Mouse (Mus musculus) liver, adult 2 months (tissue): ENCODE data around the gene Cdk5rap3. TPM values are rescaled to one million over a fixed set of nuclear protein-coding genes. Genes with fewer than 3 reads are reported as not detected.

ENCODE experiments used
- DNase-seq: peaks from one replicate; pipeline ENCODE4 v3.0.0-alpha.2; 2011; ENCODE audit warnings: low read depth, low spot score; ENCODE audit errors: extremely low read depth
- H3K27ac ChIP-seq: fragments of 200-500 bp; replicated peaks from 2 replicates; pipeline ENCODE4 v1.5.1; 2012; ENCODE audit warnings: low read depth, mild to moderate bottlenecking, control low read depth, inconsistent platforms, low read length; ENCODE audit not compliant: insufficient read depth
- H3K27me3 ChIP-seq: fragments of 200-500 bp; 2 replicates; pipeline ENCODE4 v1.6.1; 2012; ENCODE audit warnings: mild to moderate bottlenecking, moderate library complexity, low read length, inconsistent platforms; ENCODE audit not compliant: control insufficient read depth, insufficient read depth
- H3K36me3 ChIP-seq: fragments of 200-500 bp; 2 replicates; pipeline ENCODE4 v1.6.1; 2012; ENCODE audit warnings: low read length, inconsistent platforms; ENCODE audit not compliant: control insufficient read depth, insufficient read depth
- H3K4me1 ChIP-seq: fragments of 200-500 bp; 2 replicates; pipeline ENCODE4 v1.6.1; 2011; ENCODE audit warnings: low read length; ENCODE audit not compliant: control insufficient read depth, insufficient read depth
- H3K4me3 ChIP-seq: fragments of 200-500 bp; 2 replicates; pipeline ENCODE4 v1.5.1; 2011; ENCODE audit warnings: low read depth, mild to moderate bottlenecking, control low read depth, low read length, moderate library complexity; ENCODE audit not compliant: insufficient read depth
- H3K79me2 ChIP-seq: fragments of 200-500 bp; 2 replicates; pipeline ENCODE4 v1.6.1; 2012; ENCODE audit warnings: inconsistent platforms, mild to moderate bottlenecking, low read length, moderate library complexity; ENCODE audit not compliant: control insufficient read depth, insufficient read depth
- H3K9ac ChIP-seq: fragments of 200-500 bp; 2 replicates; pipeline ENCODE4 v1.6.1; 2012; ENCODE audit warnings: low read depth, mild to moderate bottlenecking, control low read depth, inconsistent platforms, low read length
- CTCF ChIP-seq: fragments of 200-500 bp; IDR thresholded peaks from 2 replicates; pipeline ENCODE4 v1.5.1; 2011; ENCODE audit warnings: low read depth, low read length, control low read depth
- POLR2A ChIP-seq: fragments of 200-500 bp; IDR thresholded peaks from 2 replicates; pipeline ENCODE4 v1.6.1; 2011; ENCODE audit warnings: low read length, control low read depth; ENCODE audit not compliant: insufficient read depth; ENCODE audit errors: extremely low read depth
- WGBS: fragments of 180-500 bp; shearing (Covaris S2); methylation state at CpG from one replicate; pipeline ENCODE4 v1.1.7; 2018; 5-methylcytosine and 5-hydroxymethylcytosine counted together
- polyA plus RNA-seq: library from polyadenylated mRNA; depleted of rRNA; stranded (reverse); fragments of >200 nt; gene quantifications from 2 replicates; pipeline ENCODE4 v1.2.3, GENCODE M21; 2012
- total RNA-seq: library from RNA; depleted of rRNA; stranded (reverse); fragments of >200 nt; gene quantifications from 2 replicates; pipeline ENCODE4 v1.2.3, GENCODE M21; 2014

Cdk5rap3 gene
- total and polyA plus RNA-seq, 2 experiments: 50.5 to 52.2 TPM

- Histone ChIP-seq H3K4me3 (peak within 1 kb of the TSS; percentile 62), H3K36me3 (peaks cover 17% of the 10 kb centered on the region), H3K27me3 (no peaks in the 10 kb centered on the region), H3K79me2 (no peaks in the 10 kb centered on the region), H3K4me1 (peaks cover 24% of the 10 kb centered on the region), H3K27ac (peak within 1 kb of the TSS; percentile 98), H3K9ac (peak within 1 kb of the TSS; percentile 96)
- no peak for TF ChIP-seq CTCF
- peak; percentile 80 for TF ChIP-seq POLR2A
- under 1% methylated on average over 29 of the region's 29 CpGs for WGBS
- DNase-seq: peak; percentile 100
Measured at GRCm38 (mm10) chr11:96943746-96944304, 27.5 kb upstream of the Cdk5rap3 start, which contains the start of gene Pnpo. Gene Pnpo, minus strand, starts transcription at chr11:96943986.

GRCm38 (mm10) chr11:96941989-96942590 lies 25.8 kb upstream of the Cdk5rap3 start:
- Histone ChIP-seq H3K4me3 (no peak overlapping the region), H3K4me1 (peaks cover 33% of the 10 kb centered on the region), H3K27ac (0 out of 2 replicates have a peak overlapping the region, but pooled peaks have one; percentile 28), H3K9ac (no peak overlapping the region), H3K27me3 (no peaks in the 10 kb centered on the region), H3K36me3 (peaks cover 19% of the 10 kb centered on the region), H3K79me2 (no peaks in the 10 kb centered on the region)
- no peak for DNase-seq
- TF ChIP-seq POLR2A: no peak
- TF ChIP-seq CTCF: no peak
- 49% methylated on average over 6 of the region's 6 CpGs for WGBS

GRCm38 (mm10) chr11:96940578-96941465 lies 24.5 kb upstream of the Cdk5rap3 start:
- H3K27me3 ChIP-seq: no peaks in the 10 kb centered on the region
- 84% methylated on average over 16 of the region's 16 CpGs for WGBS
- H3K4me1 ChIP-seq: peaks cover 38% of the 10 kb centered on the region
- TF ChIP-seq CTCF (no peak), POLR2A (no peak)
- H3K4me3 ChIP-seq: no peak overlapping the region
- no peak overlapping the region for H3K27ac ChIP-seq
- H3K36me3 ChIP-seq: peaks cover 19% of the 10 kb centered on the region
- no peak overlapping the region for H3K9ac ChIP-seq
- DNase-seq: no peak
- no peaks in the 10 kb centered on the region for H3K79me2 ChIP-seq

GRCm38 (mm10) chr11:96938426-96938800 lies 22.1 kb upstream of the Cdk5rap3 start:
- no peaks in the 10 kb centered on the region for H3K27me3 ChIP-seq
- WGBS: 21% methylated on average over 6 of the region's 6 CpGs
- H3K4me3 ChIP-seq: no peak overlapping the region
- H3K4me1 ChIP-seq: peaks cover 36% of the 10 kb centered on the region
- peak overlapping the region; percentile 76 for H3K27ac ChIP-seq
- H3K36me3 ChIP-seq: peaks cover 19% of the 10 kb centered on the region
- H3K79me2 ChIP-seq: no peaks in the 10 kb centered on the region
- TF ChIP-seq CTCF (no peak), POLR2A (no peak)
- H3K9ac ChIP-seq: peak overlapping the region; percentile 43
- no peak for DNase-seq

- peak; percentile 98 for DNase-seq
- WGBS: 10% methylated on average over 10 of the region's 10 CpGs
- TF ChIP-seq CTCF (peak; percentile 95), POLR2A (no peak)
- Histone ChIP-seq H3K4me3 (no peak overlapping the region), H3K27me3 (no peaks in the 10 kb centered on the region), H3K79me2 (no peaks in the 10 kb centered on the region), H3K4me1 (peaks cover 36% of the 10 kb centered on the region), H3K36me3 (peaks cover 19% of the 10 kb centered on the region), H3K9ac (peak overlapping the region; percentile 43), H3K27ac (peak overlapping the region; percentile 76)
Measured at GRCm38 (mm10) chr11:96937549-96938425, 21.5 kb upstream of the Cdk5rap3 start.
